12 mouse cellular contexts compared by ENCODE assay signal in the genomic region with DNA sequence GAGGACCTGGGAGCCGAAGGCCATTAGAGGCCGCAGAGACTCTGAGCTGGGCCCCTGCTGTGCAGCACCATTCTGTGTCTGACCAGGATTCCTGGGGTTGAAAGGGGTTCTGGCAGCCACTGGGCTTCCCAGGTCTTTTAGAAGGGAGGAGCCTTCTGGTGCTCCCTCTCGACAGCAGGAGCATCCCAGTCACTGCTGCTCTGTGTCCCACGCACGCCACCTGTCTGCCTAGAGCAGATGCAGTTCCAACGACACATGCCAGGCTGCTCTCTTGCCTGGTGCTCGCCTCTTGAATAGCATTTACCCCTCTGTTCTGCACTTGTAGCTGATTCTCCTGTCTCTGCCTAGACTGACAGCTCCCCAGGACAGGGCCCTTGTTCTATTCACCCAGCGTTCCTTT. TPM values are rescaled to one million over a fixed set of nuclear protein-coding genes. Genes with fewer than 3 reads are reported as not detected.
DNase-seq lines count a peak whose midpoint lies in the region; ATAC-seq and TF ChIP-seq lines count a peak whose summit lies in the region.
"Had no signal": no experiment of that assay in that cellular context is flagged by ENCODE, and none has a peak within 500 bp of the region (broad histone marks: within the 10 kb centered on the region; RNA-seq: fewer than 3 reads in every experiment).

No protein-coding gene starts in this region.

- H3K27me3 ChIP-seq in cerebellum, adult 2 months (ENCODE audit: control insufficient read depth, insufficient read depth, low read length) = no peaks in the 10 kb centered on the region
- H3K27me3 ChIP-seq in thymus, adult 2 months (ENCODE audit: control insufficient read depth, insufficient read depth, low read length) = no peaks in the 10 kb centered on the region
- H3K27me3 ChIP-seq: heart, embryonic 13.5 days; hindbrain, embryonic 15.5 days; liver, embryonic 15.5 days had no signal

- peaks cover 16% of the 10 kb centered on the region for H3K4me1 ChIP-seq in cerebellum, adult 2 months (ENCODE audit: control insufficient read depth, insufficient read depth, low read length)
- peaks cover 4% of the 10 kb centered on the region for H3K4me1 ChIP-seq in thymus, adult 2 months (replicated peaks; ENCODE audit: control insufficient read depth, insufficient read depth, low read length)
- H3K4me1 ChIP-seq: hindbrain, embryonic 15.5 days had no signal

- no peak for TF ChIP-seq POLR2A in cerebellum, adult 2 months (IDR thresholded peaks at IDR 0.05; ENCODE audit: borderline replicate concordance, insufficient read depth, low read length)
- TF ChIP-seq POLR2A in thymus, adult 2 months (IDR thresholded peaks at IDR 0.05; ENCODE audit: control insufficient read depth, extremely low read depth, insufficient read depth, low read length, poor library complexity) = no peak

- no peaks in the 10 kb centered on the region for H3K36me3 ChIP-seq in thymus, adult 2 months (ENCODE audit: control insufficient read depth, insufficient read depth, low read length)

- no peak overlapping the region for H3K4me3 ChIP-seq in cerebellum, adult 2 months (replicated peaks; ENCODE audit: insufficient read depth, low read depth, low read length)
- no peak overlapping the region for H3K4me3 ChIP-seq in thymus, adult 2 months (ENCODE audit: control insufficient read depth, insufficient read depth, low read length)
- H3K4me3 ChIP-seq: forebrain, embryonic 10.5 days; heart, embryonic 13.5 days; hindbrain, embryonic 15.5 days; liver, embryonic 15.5 days had no signal

- peak; percentile 65 to 75 for DNase-seq in cerebellum, adult 2 months
- peak; percentile 52 to 56 for DNase-seq in cerebellum, postnatal 36 days
- DNase-seq in layer of hippocampus, postnatal 10 days (ENCODE audit: low spot score in 2 of 2) = peak; percentile 68
- DNase-seq in right cerebral cortex, postnatal 10 days (ENCODE audit: low spot score in 2 of 2) = peak; percentile 70 to 80
- no peak for DNase-seq in gastrocnemius, adult 18-20 months (ENCODE audit: low spot score)
- no peak for DNase-seq in thymus, adult 2 months
- DNase-seq: kidney, postnatal 10 days had no signal

- no peak for ATAC-seq in megakaryocyte-erythroid progenitor cell, adult 5-6 weeks (replicated peaks; ENCODE audit: low FRiP score, low TSS enrichment, poor library complexity, severe bottlenecking)

- peak; percentile 78 for TF ChIP-seq CTCF in cerebellum, adult 2 months (IDR thresholded peaks at IDR 0.05; ENCODE audit: borderline replicate concordance, insufficient read depth, low read depth, low read length)
- TF ChIP-seq CTCF in thymus, adult 2 months (IDR thresholded peaks at IDR 0.05; ENCODE audit: borderline replicate concordance, control insufficient read depth, extremely low read depth, insufficient read depth, low read length, poor library complexity) = no peak

- H3K27ac ChIP-seq in cerebellum, adult 2 months (ENCODE audit: insufficient read depth, low read length) = peak overlapping the region; percentile 72; the same call in 1 of the 2 replicates
- H3K27ac ChIP-seq in thymus, adult 2 months (ENCODE audit: control insufficient read depth, insufficient read depth, low read length) = no peak overlapping the region
- H3K27ac ChIP-seq: forebrain, embryonic 10.5 days; heart, embryonic 13.5 days; hindbrain, embryonic 15.5 days; liver, embryonic 15.5 days had no signal

- WGBS in cerebellum, adult 2 months = 24% methylated on average over 8 of the region's 8 CpGs
- WGBS in thymus, adult 2 months = 96% methylated on average over 8 of the region's 8 CpGs

RNA-seq across cellular contexts. Expression of gene Tamm41, which starts 33.0 kb away (rescaled TPM):
- polyA plus RNA-seq in cerebellum, adult 2 months (2012; rRNA removed) = 28.5 and 32.4 TPM in 2 replicates
- total RNA-seq in layer of hippocampus, postnatal 10 days (2021) = 10 to 100 TPM; 22.7 to 23.5 TPM
- 1 to 10 TPM; 7.6 to 8.2 TPM for total RNA-seq in gastrocnemius, adult 18-20 months (2021)
- 70.2 and 107 TPM in 2 replicates for total RNA-seq in megakaryocyte-erythroid progenitor cell, adult 5-6 weeks (2014; fragmentation: Nextera tagmentation)
- 75.1 and 92.8 TPM in 2 replicates for total RNA-seq in megakaryocyte-erythroid progenitor cell, adult 5-6 weeks (2017)
- polyA plus RNA-seq in thymus, adult 2 months (2012; rRNA removed) = 42.8 and 48.2 TPM in 2 replicates

RNA-seq across cellular contexts. Expression of gene Vgll4, which starts 34.8 kb away (rescaled TPM):
- 22.3 and 23.9 TPM in 2 replicates for polyA plus RNA-seq in cerebellum, adult 2 months (2012; rRNA removed)
- 10 to 100 TPM; 41.3 to 43.7 TPM for total RNA-seq in layer of hippocampus, postnatal 10 days (2021)
- 10 to 100 TPM; 11.7 to 19.0 TPM for total RNA-seq in gastrocnemius, adult 18-20 months (2021)
- total RNA-seq in megakaryocyte-erythroid progenitor cell, adult 5-6 weeks (2014; fragmentation: Nextera tagmentation) = 19.1 and 28.6 TPM in 2 replicates
- total RNA-seq in megakaryocyte-erythroid progenitor cell, adult 5-6 weeks (2017) = 22.2 and 25.9 TPM in 2 replicates
- 107 and 108 TPM in 2 replicates for polyA plus RNA-seq in thymus, adult 2 months (2012; rRNA removed)

Comparison
In these comparisons a context has a peak if more than half of its experiments do, and no peak if none do; other contexts are left out.
1. DNase-seq: peak in cerebellum, adult 2 months (2 of 2), cerebellum, postnatal 36 days (2 of 2), layer of hippocampus, postnatal 10 days (2 of 2) and right cerebral cortex, postnatal 10 days (2 of 2); none in gastrocnemius, adult 18-20 months (single experiment) and thymus, adult 2 months (single experiment).